Mouse (Mus musculus) stomach, embryonic 16.5 days (tissue): ENCODE results near the gene Tmem269. TPM values are rescaled to one million over a fixed set of nuclear protein-coding genes. Genes with fewer than 3 reads are reported as not detected.

ENCODE experiments used
- ATAC-seq: fragments of 200-750 bp; cut with Nextera tagmentation; 2 replicates; pipeline ENCODE4 v1.8.0; 2017; ENCODE audit warnings: moderate number of reproducible peaks, moderate TSS enrichment; ENCODE audit not compliant: insufficient read depth, low FRiP score
- H3K27ac ChIP-seq: fragments of 300-500 bp; sonication (generic); 2 replicates; pipeline ENCODE4 v1.5.1; 2014; ENCODE audit warnings: low read length
- H3K27me3 ChIP-seq: fragments of 300-500 bp; sonication (generic); 2 replicates; pipeline ENCODE4 v1.6.1; 2014; ENCODE audit warnings: low read length, control low read depth, mixed read lengths; ENCODE audit not compliant: control insufficient read depth, insufficient read depth
- H3K36me3 ChIP-seq: fragments of 300-500 bp; sonication (generic); 2 replicates; pipeline ENCODE4 v1.6.1; 2014; ENCODE audit warnings: low read length; ENCODE audit not compliant: control insufficient read depth, insufficient read depth
- H3K4me1 ChIP-seq: fragments of 300-500 bp; sonication (generic); 2 replicates; pipeline ENCODE4 v1.6.1; 2014; ENCODE audit warnings: low read length, control low read depth, mixed read lengths; ENCODE audit not compliant: control insufficient read depth, insufficient read depth
- H3K4me2 ChIP-seq: fragments of 300-500 bp; sonication (generic); 2 replicates; pipeline ENCODE4 v1.6.1; 2014; ENCODE audit warnings: low read depth, low read length, mixed read lengths
- H3K4me3 ChIP-seq: fragments of 300-500 bp; sonication (generic); replicated peaks from 2 replicates; pipeline ENCODE4 v1.5.1; 2014; ENCODE audit warnings: mild to moderate bottlenecking, low read length
- H3K9ac ChIP-seq: fragments of 300-500 bp; sonication (generic); 2 replicates; pipeline ENCODE4 v1.6.1; 2014; ENCODE audit warnings: low read length
- H3K9me3 ChIP-seq: fragments of 300-500 bp; sonication (generic); replicated peaks from 2 replicates; pipeline ENCODE4 v1.6.1; 2016; ENCODE audit warnings: low read length, control low read depth; ENCODE audit not compliant: control insufficient read depth
- WGBS: fragments of 180-500 bp; shearing (Covaris S2); extraction: QIAGEN DNeasy Blood & Tissue Kit; methylation state at CpG from one replicate; pipeline ENCODE4 v1.1.7; 2014; 5-methylcytosine and 5-hydroxymethylcytosine counted together
- polyA plus RNA-seq: library from polyadenylated mRNA; unstranded; fragments of >200 nt; fragmentation: Nextera tagmentation; extraction: Ambion mirVana; gene quantifications from 2 replicates; pipeline ENCODE4 v1.2.1, GENCODE M21; 2015

The Tmem269 gene
- polyA plus RNA-seq, 1 experiment from 2014 or later: 0.10 TPM

DNA sequence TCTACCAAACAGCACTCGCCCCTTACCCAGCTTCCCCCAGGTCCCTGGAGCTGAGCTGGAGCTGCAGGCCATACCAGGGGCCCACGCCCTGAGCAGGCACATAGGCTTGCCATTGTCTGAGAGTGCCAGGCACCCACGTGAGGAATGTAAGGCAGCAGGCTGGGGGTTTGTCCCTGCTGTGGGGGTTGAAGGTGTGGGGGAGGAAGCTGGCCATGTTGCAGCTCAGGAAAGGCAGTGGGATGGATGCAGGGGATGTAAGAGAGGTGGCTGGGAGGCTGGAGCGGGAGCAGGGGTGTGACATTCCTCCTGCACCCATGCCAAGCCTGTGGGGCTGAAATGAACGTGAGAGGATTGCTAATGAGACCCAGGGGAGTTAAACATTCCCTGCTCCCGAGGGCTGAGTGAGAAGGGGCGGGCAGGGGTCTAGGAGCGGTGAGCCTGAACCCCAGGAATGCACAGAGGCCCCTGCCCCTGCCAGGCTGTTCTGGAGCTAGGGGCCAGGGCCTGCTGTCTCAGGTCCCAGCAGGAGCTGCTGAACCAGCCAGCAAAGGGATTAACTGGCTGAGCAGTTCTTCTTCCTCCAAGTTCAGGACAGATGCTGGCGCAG lies 36.1 kb upstream of the Tmem269 start:
- Histone ChIP-seq H3K4me2 (no peak overlapping the region), H3K9ac (peak overlapping the region; percentile 26; the same call in 1 of the 2 replicates), H3K36me3 (no peaks in the 10 kb centered on the region)

DNA sequence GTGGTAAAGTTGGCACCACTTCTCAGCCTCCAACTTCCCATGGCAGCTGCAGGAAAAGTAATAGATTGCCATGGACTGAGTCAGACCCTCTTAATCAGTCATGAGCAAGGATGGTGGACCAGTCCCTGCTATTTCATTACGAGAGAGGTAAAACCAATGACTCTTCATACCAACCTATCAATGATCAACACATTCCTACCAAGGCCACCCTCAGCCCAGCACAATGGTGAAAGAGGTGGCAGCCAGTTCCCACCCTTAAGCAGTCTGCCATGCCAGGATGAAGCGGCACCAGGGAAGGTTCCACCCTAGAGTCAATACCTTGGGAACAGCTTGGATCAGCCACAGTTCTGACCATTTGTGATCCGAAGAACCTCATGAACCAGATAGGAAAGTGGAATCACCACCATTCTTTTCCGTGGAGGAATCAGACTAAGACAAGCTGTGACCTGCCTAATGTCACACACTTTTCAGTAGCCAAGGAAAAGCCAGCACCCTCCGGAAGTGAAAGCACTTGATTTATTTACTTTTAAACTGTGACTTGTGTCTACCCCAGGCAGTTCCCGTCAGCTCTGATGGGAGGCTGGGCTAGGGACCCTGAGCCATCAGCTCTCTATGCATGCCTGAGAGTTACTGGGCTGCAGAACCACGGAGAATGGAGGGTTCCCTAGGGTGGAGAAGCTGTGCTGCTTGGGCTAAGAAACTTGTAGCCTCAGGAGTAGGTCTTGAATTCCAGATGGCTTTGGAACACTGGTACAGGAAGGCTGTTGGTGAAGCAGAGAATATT lies 34.2 kb upstream of the Tmem269 start:
- WGBS: 43% methylated on average over 7 of the region's 7 CpGs
- H3K27ac ChIP-seq: no peak overlapping the region
- no peaks in the 10 kb centered on the region for H3K27me3 ChIP-seq
- peaks cover 14% of the 10 kb centered on the region for H3K4me1 ChIP-seq
- no peak overlapping the region for H3K4me2 ChIP-seq
- no peak overlapping the region for H3K9ac ChIP-seq
- no peak for ATAC-seq
- H3K4me3 ChIP-seq: no peak overlapping the region
- no peaks in the 10 kb centered on the region for H3K9me3 ChIP-seq
- H3K36me3 ChIP-seq: no peaks in the 10 kb centered on the region

More for the DNA sequence above, 36.1 kb upstream of the Tmem269 start:
- Histone ChIP-seq H3K27me3 (no peaks in the 10 kb centered on the region), H3K9me3 (no peaks in the 10 kb centered on the region), H3K27ac (no peak overlapping the region), H3K4me1 (peaks cover 8% of the 10 kb centered on the region; the same call in 1 of the 2 replicates), H3K4me3 (no peak overlapping the region)
- ATAC-seq: peak; percentile 28; the same call in 1 of the 2 replicates
- 50% methylated on average over 9 of the region's 9 CpGs for whole genome bisulfite sequencing

DNA sequence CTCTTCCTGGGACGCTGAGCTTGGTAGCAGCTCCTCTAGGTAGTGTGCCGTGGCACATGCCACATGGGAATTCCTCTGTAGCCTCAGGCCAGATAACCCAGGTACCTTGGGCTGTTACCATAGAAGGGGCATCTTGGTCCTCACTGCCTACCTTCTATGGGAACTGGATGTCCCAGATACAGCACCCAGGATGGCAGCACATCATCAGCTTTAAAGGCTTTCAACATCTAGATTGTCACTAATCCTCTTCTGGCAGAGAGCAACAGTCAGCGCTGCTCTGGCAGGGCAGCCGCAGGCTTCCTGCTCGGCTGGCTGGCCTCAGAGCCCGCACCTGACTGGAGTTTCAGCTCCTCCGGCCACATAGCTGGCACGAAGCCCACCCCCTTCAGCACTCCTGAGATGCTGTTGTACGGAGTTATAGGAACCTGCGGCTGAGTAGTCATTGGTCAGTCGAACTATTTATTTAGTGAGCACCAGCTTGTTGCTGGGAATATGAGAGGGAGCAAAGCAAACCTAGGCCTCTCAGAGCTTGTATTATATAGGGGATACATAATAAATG lies 30.5 kb upstream of the Tmem269 start:
- no peak for ATAC-seq
- 75% methylated on average over 11 of the region's 11 CpGs for WGBS

DNA sequence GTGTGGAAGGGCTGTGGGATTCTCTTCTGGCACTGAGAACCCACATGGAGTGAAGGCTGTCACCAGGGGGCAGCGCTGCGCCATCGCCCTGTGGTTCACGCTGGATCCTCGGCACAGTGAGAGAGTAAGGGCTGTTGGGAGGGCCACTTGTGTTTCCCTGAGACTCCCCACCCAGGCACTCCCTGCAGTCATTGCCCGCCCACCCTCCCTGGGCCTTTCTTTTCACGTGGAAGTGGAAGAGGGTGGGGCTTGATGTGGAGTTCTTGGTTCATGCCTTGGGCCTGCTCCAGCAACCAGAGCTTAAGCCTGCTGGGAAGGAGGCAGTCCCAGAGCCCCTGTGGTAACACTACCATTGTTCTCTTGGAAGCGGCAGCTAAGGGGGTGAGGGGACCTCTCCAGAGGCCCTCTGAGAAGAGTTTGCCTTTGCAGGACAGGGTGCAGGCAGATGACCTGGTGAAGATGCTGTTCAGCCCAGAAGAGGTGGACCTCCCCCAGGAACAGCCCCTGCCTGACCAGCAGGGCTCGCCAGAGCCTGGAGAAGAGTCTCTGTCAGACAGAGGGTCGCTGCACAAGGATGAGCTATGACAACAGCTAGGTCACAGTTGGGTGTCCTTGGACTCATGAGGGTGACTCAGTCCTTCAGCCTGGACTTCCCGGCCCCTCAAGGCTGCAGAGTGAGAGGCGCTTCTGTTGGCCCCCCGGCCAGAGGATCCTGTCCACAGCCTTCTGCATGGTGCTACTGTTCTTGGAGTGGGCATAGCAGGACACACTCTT lies 29.6 kb upstream of the Tmem269 start:
- Histone ChIP-seq H3K4me3 (no peak overlapping the region), H3K36me3 (no peaks in the 10 kb centered on the region), H3K27ac (no peak overlapping the region; the same call in 1 of the 2 replicates), H3K27me3 (no peaks in the 10 kb centered on the region), H3K9me3 (no peaks in the 10 kb centered on the region), H3K9ac (peak overlapping the region; percentile 23), H3K4me2 (no peak overlapping the region), H3K4me1 (peaks cover 6% of the 10 kb centered on the region)
- 34% methylated on average over 13 of the region's 13 CpGs for WGBS
- peak; percentile 72 for ATAC-seq

More for the DNA sequence above, 30.5 kb upstream of the Tmem269 start:
- H3K4me1 ChIP-seq: peaks cover 6% of the 10 kb centered on the region
- H3K27ac ChIP-seq: no peak overlapping the region
- H3K9ac ChIP-seq: no peak overlapping the region
- H3K9me3 ChIP-seq: no peaks in the 10 kb centered on the region
- no peak overlapping the region for H3K4me2 ChIP-seq
- H3K36me3 ChIP-seq: no peaks in the 10 kb centered on the region
- no peaks in the 10 kb centered on the region for H3K27me3 ChIP-seq
- H3K4me3 ChIP-seq: no peak overlapping the region

DNA sequence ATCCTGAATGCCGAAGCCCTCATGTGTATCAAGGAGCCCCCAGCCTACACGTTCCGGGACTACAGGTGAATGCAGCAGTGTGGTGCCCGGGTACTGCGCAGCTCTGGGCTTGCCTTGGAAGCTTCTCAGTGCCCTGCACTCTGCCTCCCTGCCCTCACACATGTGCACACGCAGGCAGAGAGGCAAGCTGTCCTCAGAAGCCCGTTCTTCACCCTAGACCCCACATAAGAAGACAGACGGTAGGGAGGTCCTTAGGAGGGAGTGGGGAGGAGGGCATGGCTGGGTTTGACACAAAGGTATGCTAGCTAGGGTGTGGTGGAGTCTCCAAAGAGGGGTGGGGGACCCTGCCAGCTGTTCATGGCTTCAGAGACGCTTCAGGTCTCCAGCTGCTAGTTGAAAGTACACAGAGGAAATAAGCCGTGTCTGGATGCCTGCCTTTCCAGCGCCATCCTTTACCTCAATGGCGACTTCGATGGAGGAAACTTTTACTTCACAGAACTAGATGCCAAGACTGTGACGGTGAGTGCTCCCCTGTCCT lies 28.7 kb upstream of the Tmem269 start:
- 73% methylated on average over 14 of the region's 14 CpGs for WGBS
- Histone ChIP-seq H3K9ac (no peak overlapping the region), H3K4me1 (peaks cover 6% of the 10 kb centered on the region), H3K36me3 (no peaks in the 10 kb centered on the region), H3K27ac (no peak overlapping the region), H3K4me3 (no peak overlapping the region), H3K4me2 (no peak overlapping the region), H3K27me3 (no peaks in the 10 kb centered on the region), H3K9me3 (no peaks in the 10 kb centered on the region)
- ATAC-seq: no peak

DNA sequence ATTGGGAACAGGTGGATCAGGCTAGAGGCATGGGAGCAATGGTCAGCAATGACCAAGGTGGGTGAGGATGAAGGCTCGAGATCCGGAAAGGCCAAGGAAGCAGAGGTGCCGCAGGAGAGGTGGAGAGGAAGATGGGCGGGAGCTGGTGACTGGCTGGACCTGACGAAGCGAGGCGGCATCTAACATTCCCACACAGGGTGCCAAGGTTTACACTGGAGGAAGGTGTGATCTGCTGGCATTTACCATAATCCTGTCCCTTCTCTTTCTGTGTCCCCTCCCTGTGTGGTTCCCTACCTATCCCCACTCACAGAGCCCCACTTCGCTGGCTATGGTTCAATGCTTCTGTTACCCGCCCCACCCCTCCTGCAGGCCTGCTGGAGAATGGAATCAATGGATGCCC lies 27.9 kb upstream of the Tmem269 start:
- no peak overlapping the region for H3K9ac ChIP-seq
- no peaks in the 10 kb centered on the region for H3K9me3 ChIP-seq
- H3K4me3 ChIP-seq: no peak overlapping the region
- H3K4me1 ChIP-seq: peaks cover 6% of the 10 kb centered on the region
- H3K27me3 ChIP-seq: no peaks in the 10 kb centered on the region
- no peak for ATAC-seq
- 80% methylated on average over 9 of the region's 9 CpGs for WGBS
- no peak overlapping the region for H3K27ac ChIP-seq
- no peak overlapping the region for H3K4me2 ChIP-seq
- H3K36me3 ChIP-seq: no peaks in the 10 kb centered on the region

DNA sequence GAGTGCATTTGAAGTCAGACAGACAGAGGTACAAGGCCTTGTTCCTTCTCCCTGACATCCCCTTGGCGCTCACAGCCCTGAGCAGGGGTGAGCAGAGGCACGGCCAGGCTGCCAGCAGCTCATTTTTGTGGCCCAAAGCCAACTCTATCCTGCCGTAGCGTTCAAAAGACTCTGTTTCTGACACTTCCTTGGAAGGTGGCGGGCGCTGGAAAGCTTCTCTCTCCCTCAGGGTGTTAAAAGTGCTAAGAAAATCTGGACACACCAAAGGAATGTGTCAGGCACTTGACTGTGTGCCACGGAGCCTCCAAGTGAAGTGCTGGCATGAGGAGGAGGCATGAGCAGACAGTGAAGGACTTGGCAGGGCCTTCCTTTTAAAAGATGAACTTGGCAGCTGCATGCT lies 27.5 kb upstream of the Tmem269 start:
- Histone ChIP-seq H3K4me1 (peaks cover 6% of the 10 kb centered on the region), H3K27me3 (no peaks in the 10 kb centered on the region), H3K9me3 (no peaks in the 10 kb centered on the region), H3K4me3 (no peak overlapping the region), H3K36me3 (no peaks in the 10 kb centered on the region), H3K4me2 (no peak overlapping the region), H3K9ac (no peak overlapping the region), H3K27ac (no peak overlapping the region; the same call in 1 of the 2 replicates)
- peak; percentile 15; the same call in 1 of the 2 replicates for ATAC-seq
- WGBS: 60% methylated on average over 7 of the region's 7 CpGs

DNA sequence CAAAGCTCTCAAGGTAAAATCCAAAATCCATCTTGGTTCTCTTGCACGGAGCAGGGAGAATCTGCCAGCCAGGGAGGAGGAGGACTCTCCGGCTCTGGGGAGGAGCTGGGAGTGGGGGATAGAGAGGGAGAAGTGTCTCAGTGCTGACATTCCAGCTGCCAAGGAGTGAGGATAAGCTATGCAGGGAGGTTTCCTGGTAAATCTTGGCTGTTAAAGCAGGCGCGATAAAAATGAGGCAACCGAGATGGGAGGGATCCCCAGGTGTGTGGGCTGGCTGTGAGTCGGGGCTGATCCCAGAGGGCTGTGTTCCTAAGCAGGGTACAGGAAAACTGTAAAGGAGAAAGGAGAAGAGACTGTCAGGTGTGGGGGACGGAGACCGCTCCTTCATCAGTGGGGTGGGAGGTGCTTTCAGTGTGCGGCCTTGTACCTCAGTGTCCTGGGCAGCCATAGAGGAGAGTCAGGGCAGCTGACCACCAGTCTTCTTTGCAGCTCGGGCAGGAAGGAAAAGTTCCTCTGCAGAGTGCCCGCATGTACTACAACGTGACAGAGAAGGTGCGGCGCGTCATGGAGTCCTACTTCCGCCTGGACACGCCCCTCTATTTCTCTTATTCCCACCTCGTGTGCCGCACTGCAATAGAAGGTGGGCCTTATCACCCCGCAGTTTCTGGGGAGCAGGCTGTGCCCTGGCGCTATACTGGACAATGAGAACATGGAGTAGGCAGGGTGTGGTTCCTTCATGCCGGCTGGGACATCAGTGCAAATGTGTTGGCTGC lies 26.6 kb upstream of the Tmem269 start:
- ATAC-seq: no peak
- Histone ChIP-seq H3K4me1 (peaks cover 6% of the 10 kb centered on the region), H3K4me3 (no peak overlapping the region), H3K4me2 (no peak overlapping the region), H3K27ac (no peak overlapping the region; the same call in 1 of the 2 replicates), H3K9me3 (no peaks in the 10 kb centered on the region), H3K27me3 (no peaks in the 10 kb centered on the region), H3K36me3 (no peaks in the 10 kb centered on the region), H3K9ac (peak overlapping the region; percentile 7; the same call in 1 of the 2 replicates)
- 70% methylated on average over 22 of the region's 22 CpGs for WGBS
